Mouse (Mus musculus) liver, embryonic 13.5 days (tissue): Measurements from ENCODE around the gene Tpm4. TPM values are rescaled to one million over a fixed set of nuclear protein-coding genes. Genes with fewer than 3 reads are reported as not detected.
A peak's percentile ranks its signal among the peaks of the same experiment; 100 is the strongest.
"Not testable (repeated sequence)": the region's sequence is repeated elsewhere in the genome, so short reads cannot be mapped to it uniquely, and the experiment has no call there.

ENCODE experiments used
- ATAC-seq: fragments of 200-750 bp; cut with Nextera tagmentation; 2 replicates; pipeline ENCODE4 v1.8.0; 2017; ENCODE audit warnings: low read depth, mild to moderate bottlenecking, moderate number of reproducible peaks, moderate library complexity
- DNase-seq: peaks from one replicate; pipeline ENCODE4 v3.0.0; 2022
- H3K27ac ChIP-seq: fragments of 300-500 bp; sonication (generic); 2 replicates; pipeline ENCODE4 v1.5.1; 2015; ENCODE audit warnings: moderate library complexity, mild to moderate bottlenecking, inconsistent platforms
- H3K27me3 ChIP-seq: fragments of 300-500 bp; sonication (generic); 2 replicates; pipeline ENCODE4 v1.6.1; 2015; ENCODE audit warnings: mild to moderate bottlenecking, inconsistent platforms
- H3K36me3 ChIP-seq: fragments of 300-500 bp; sonication (generic); 2 replicates; pipeline ENCODE4 v1.6.1; 2015; ENCODE audit warnings: mild to moderate bottlenecking, inconsistent platforms
- H3K4me1 ChIP-seq: fragments of 300-500 bp; sonication (generic); replicated peaks from 2 replicates; pipeline ENCODE4 v1.6.1; 2015; ENCODE audit warnings: inconsistent platforms
- H3K4me2 ChIP-seq: fragments of 300-500 bp; sonication (generic); 2 replicates; pipeline ENCODE4 v1.6.1; 2015; ENCODE audit warnings: inconsistent platforms, mild to moderate bottlenecking, moderate library complexity
- H3K4me3 ChIP-seq: fragments of 300-500 bp; sonication (generic); replicated peaks from 2 replicates; pipeline ENCODE4 v1.5.1; 2015; ENCODE audit warnings: mild to moderate bottlenecking, inconsistent platforms
- H3K9ac ChIP-seq: fragments of 300-500 bp; sonication (generic); 2 replicates; pipeline ENCODE4 v1.6.1; 2015; ENCODE audit warnings: mild to moderate bottlenecking, inconsistent platforms
- H3K9me3 ChIP-seq: fragments of 300-500 bp; sonication (generic); replicated peaks from 2 replicates; pipeline ENCODE4 v1.6.1; 2016; ENCODE audit warnings: inconsistent platforms
- WGBS: fragments of 180-500 bp; shearing (Covaris S2); methylation state at CpG from one replicate; pipeline ENCODE4 v1.1.7; 2015; ENCODE audit not compliant: insufficient replicate concordance; 5-methylcytosine and 5-hydroxymethylcytosine counted together
- polyA plus RNA-seq: library from polyadenylated mRNA; unstranded; fragments of >200 nt; fragmentation: Nextera tagmentation; extraction: Ambion mirVana; gene quantifications from 2 replicates; pipeline ENCODE4 v1.2.1, GENCODE M21; 2015

Tpm4 gene
- 110 and 131 TPM in 2 replicates for polyA plus RNA-seq

DNA sequence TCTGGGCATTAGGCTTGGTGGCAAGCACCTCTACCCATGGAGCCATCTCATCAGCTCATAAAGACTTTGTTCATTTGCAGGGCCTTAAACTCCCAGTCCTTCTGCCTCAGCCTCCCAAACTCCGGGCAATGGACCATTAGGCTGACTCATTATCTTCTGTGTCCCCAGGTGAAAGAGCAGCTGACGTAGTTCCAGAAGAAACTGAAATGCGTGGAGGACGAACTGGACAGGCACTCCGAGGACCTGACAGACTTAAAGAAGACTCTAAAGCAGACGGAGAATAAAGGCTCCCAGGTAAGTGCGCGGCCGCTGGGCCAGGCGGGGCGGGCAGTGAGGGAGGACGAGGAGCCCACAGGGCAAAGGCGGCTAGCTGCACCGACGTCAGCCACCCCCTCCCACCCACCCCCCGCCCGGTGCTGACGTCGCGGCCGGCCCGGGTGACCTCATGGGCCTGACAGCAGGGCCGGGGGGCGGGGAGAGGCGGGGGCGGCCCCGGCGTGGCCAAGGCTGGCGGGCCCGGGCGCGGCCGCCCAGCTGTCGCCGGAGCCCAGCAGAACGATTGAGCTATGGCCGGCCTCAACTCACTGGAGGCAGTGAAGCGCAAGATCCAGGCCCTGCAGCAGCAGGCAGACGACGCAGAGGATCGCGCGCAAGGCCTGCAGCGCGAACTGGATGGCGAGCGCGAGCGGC lies at the start of gene Tpm4:
Gene Tpm4, plus strand, starts transcription at position 220 of the 690 bp plus-strand sequence.
- ATAC-seq (peak; percentile 65), DNase-seq (peak; percentile 10)
- Histone ChIP-seq H3K4me3 (peak within 1 kb of the TSS; percentile 66), H3K4me1 (peaks cover 51% of the 10 kb centered on the region), H3K4me2 (peak within 1 kb of the TSS; percentile 79), H3K9me3 (no peaks in the 10 kb centered on the region), H3K36me3 (peaks cover 13% of the 10 kb centered on the region), H3K27ac (peak within 1 kb of the TSS; percentile 80), H3K9ac (peak within 1 kb of the TSS; percentile 77), H3K27me3 (peaks cover 46% of the 10 kb centered on the region)
- WGBS: 3% methylated on average over 48 of the region's 49 CpGs

DNA sequence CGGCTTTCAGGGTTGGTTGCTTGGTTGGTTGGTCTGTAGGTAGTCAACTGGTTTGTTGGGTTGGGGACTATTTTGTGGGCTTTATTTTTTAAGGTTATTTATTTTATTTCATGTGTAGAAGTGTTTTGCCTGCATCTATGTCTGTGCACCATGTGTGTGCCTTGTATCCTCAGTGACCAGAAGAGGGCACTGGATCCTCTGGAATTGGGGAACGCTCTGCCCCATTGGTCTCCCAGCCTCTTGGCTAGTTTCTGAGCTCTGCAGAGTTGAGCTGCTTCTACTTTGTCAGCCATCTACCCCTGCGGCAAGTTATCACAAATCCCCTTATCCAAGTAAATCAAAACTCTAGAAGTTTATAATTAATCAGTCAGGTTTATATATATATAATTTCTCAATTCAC lies 47.2 kb upstream of the Tpm4 start:
- not testable (repeated sequence) for H3K4me1 ChIP-seq, DNase-seq, H3K9ac ChIP-seq, H3K9me3 ChIP-seq, H3K4me2 ChIP-seq, H3K36me3 ChIP-seq, H3K4me3 ChIP-seq, H3K27me3 ChIP-seq, H3K27ac ChIP-seq, ATAC-seq
- 76% methylated on average over 3 of the region's 3 CpGs for WGBS

GRCm38 (mm10) chr8:72096721-72097120 lies 38.1 kb upstream of the Tpm4 start:
- not testable (repeated sequence) for H3K4me1 ChIP-seq, H3K27ac ChIP-seq, ATAC-seq, H3K9ac ChIP-seq, H3K27me3 ChIP-seq, H3K4me3 ChIP-seq, DNase-seq, H3K36me3 ChIP-seq, H3K4me2 ChIP-seq, H3K9me3 ChIP-seq

GRCm38 (mm10) chr8:72099377-72100103 lies 35.2 kb upstream of the Tpm4 start:
- H3K4me1 ChIP-seq, H3K4me2 ChIP-seq, DNase-seq, H3K9ac ChIP-seq, H3K36me3 ChIP-seq, H3K9me3 ChIP-seq, ATAC-seq, H3K4me3 ChIP-seq, H3K27ac ChIP-seq, H3K27me3 ChIP-seq: not testable (repeated sequence)
- 39% methylated on average over 6 of the region's 7 CpGs for WGBS

- WGBS: 23% methylated on average over 4 of the region's 4 CpGs
- H3K9ac ChIP-seq: no peak overlapping the region
Measured at GRCm38 (mm10) chr8:72105165-72105564, 29.6 kb upstream of the Tpm4 start.

DNA sequence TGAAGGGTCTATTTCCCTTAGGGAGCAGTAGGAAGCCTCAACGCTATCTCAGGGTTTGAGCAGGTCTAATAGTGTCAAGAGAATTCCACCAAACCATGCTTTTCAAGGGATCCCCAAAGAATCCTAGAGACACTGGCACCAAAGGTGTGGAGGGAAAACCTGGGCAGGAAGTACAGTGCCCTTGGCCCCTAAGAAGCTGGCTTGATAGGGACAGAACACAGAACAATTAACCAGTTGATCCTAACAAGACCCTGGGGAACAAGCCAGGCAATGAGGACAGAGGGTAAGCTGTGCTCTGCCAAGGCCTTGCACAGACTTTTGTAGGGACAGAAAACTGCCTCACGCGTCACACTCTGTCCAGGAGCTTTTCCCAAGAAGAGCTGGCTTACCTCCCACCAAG lies 28.0 kb upstream of the Tpm4 start, which contains the start of gene Olfr374:
Gene Olfr374, plus strand, starts transcription at position 301 of the 400 bp plus-strand sequence.
- no peaks in the 10 kb centered on the region for H3K27me3 ChIP-seq
- ATAC-seq (no peak), DNase-seq (no peak)
- 76% methylated on average over 3 of the region's 3 CpGs for whole genome bisulfite sequencing
- no peaks in the 10 kb centered on the region for H3K9me3 ChIP-seq
- no peak within 1 kb of the TSS for H3K4me2 ChIP-seq
- no peaks in the 10 kb centered on the region for H3K36me3 ChIP-seq
- no peak within 1 kb of the TSS for H3K27ac ChIP-seq
- H3K4me1 ChIP-seq: no peaks in the 10 kb centered on the region
- no peak within 1 kb of the TSS for H3K9ac ChIP-seq
- H3K4me3 ChIP-seq: no peak within 1 kb of the TSS

More at GRCm38 (mm10) chr8:72105165-72105564, 29.6 kb upstream of the Tpm4 start:
- no peaks in the 10 kb centered on the region for H3K36me3 ChIP-seq
- H3K4me1 ChIP-seq: no peaks in the 10 kb centered on the region
- H3K9me3 ChIP-seq: no peaks in the 10 kb centered on the region
- no peaks in the 10 kb centered on the region for H3K27me3 ChIP-seq
- ATAC-seq: no peak
- H3K4me2 ChIP-seq: no peak overlapping the region
- no peak for DNase-seq
- no peak overlapping the region for H3K27ac ChIP-seq
- H3K4me3 ChIP-seq: no peak overlapping the region

GRCm38 (mm10) chr8:72110876-72111275 lies 23.9 kb upstream of the Tpm4 start:
- Histone ChIP-seq H3K4me1 (no peaks in the 10 kb centered on the region), H3K4me2 (no peak overlapping the region), H3K36me3 (no peaks in the 10 kb centered on the region), H3K9ac (no peak overlapping the region), H3K9me3 (no peaks in the 10 kb centered on the region), H3K27ac (no peak overlapping the region), H3K4me3 (no peak overlapping the region), H3K27me3 (no peaks in the 10 kb centered on the region)
- no peak for DNase-seq
- no peak for ATAC-seq
- 54% methylated on average over 6 of the region's 6 CpGs for WGBS

DNA sequence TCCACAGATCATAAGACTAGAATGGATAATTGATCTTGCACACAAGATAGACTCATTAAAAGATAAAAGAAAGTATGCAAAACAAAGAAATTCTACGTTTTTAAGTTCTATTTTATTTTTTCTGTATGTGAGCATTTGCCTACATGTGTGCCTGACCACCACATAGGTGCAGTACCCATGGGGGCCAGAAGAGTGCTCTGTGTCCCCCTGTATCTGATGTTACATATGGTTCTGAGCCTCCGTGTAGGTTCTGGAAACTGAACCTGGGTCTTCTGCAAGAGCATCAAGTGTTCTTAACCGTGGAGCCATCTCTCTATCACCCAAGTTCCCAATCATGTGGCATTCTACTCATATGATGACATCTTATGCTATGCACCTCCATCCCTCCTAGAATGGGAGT lies 22.3 kb upstream of the Tpm4 start:
- Histone ChIP-seq H3K4me2 (no peak overlapping the region), H3K9me3 (no peaks in the 10 kb centered on the region), H3K27ac (no peak overlapping the region), H3K4me3 (no peak overlapping the region), H3K9ac (no peak overlapping the region), H3K36me3 (no peaks in the 10 kb centered on the region), H3K27me3 (no peaks in the 10 kb centered on the region), H3K4me1 (no peaks in the 10 kb centered on the region)
- 47% methylated on average over 3 of the region's 3 CpGs for WGBS
- ATAC-seq (no peak), DNase-seq (no peak)

- ATAC-seq: no peak
- H3K9me3 ChIP-seq: no peaks in the 10 kb centered on the region
- DNase-seq: no peak
- H3K27me3 ChIP-seq: no peaks in the 10 kb centered on the region
- no peak overlapping the region for H3K4me2 ChIP-seq
- no peak overlapping the region for H3K9ac ChIP-seq
- H3K27ac ChIP-seq: no peak overlapping the region
- WGBS: 70% methylated on average over 2 of the region's 2 CpGs
- no peak overlapping the region for H3K4me3 ChIP-seq
- H3K36me3 ChIP-seq: no peaks in the 10 kb centered on the region
- H3K4me1 ChIP-seq: no peaks in the 10 kb centered on the region
Measured at GRCm38 (mm10) chr8:72115202-72115601, 19.6 kb upstream of the Tpm4 start.

DNA sequence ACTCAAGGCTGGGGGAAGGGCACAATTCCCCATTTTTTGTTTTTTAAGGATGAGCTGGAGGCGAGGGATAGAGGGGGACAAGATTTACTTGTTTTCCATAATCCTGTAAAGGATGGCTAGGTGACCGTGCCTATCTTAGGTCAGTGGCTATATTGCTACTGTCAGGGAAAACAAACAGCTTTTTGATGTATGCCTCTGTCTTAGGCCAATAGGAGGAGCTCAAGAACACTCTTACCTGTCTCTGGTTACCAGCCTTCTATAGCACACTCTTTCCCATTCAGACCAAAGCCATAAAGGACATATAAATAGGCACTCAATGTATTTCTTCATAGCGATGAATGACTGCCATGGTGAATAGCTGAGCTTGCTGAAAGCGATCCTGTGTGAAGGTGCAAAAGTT lies 16.2 kb upstream of the Tpm4 start:
- Histone ChIP-seq H3K27ac (no peak overlapping the region), H3K4me1 (no peaks in the 10 kb centered on the region), H3K36me3 (no peaks in the 10 kb centered on the region), H3K9ac (no peak overlapping the region), H3K27me3 (no peaks in the 10 kb centered on the region), H3K4me3 (no peak overlapping the region), H3K9me3 (no peaks in the 10 kb centered on the region), H3K4me2 (no peak overlapping the region)
- no peak for DNase-seq
- ATAC-seq: no peak
- WGBS: 37% methylated on average over 4 of the region's 4 CpGs

DNA sequence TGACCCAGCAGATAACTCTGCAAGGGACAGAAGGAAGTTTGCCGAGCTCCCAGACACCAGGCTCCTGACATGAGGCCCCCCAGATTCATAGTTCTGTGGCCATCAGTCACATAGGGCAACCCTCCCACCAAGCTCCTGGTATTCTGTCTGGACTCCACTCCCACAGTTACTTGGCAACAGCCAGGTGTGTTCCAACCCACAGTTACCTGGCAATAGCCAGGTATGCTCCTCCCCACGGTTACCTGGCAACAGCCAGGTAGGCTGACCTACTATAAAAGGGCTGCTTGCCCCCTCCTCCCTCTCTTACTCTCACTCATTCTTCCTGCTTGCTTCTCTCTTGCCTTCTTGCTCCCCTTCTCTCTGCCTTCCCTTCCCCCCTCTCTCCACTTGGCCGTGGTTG lies 13.3 kb upstream of the Tpm4 start:
- H3K4me3 ChIP-seq, H3K4me1 ChIP-seq, H3K27ac ChIP-seq, DNase-seq, H3K27me3 ChIP-seq, H3K4me2 ChIP-seq, ATAC-seq, H3K36me3 ChIP-seq, H3K9me3 ChIP-seq, H3K9ac ChIP-seq: not testable (repeated sequence)
- WGBS: 43% methylated on average over 3 of the region's 3 CpGs

DNA sequence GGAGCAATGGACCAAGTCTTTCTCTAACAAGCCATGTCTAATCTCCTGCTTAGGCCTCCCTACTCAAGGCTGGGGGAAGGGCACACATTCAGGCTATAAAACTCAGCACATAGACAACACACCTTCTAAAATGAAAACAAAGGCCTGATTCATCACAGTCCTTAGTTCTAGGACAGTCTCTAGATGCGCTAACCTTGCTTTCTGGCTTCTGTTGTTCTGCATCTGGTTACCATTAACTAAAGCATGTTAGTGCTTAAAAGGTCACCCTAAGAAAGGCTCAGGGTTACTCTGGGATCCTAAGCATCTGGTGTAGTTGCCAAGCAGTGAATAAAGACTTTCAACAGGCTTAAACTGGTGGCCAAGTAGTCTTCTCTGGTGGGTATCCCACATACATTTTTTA lies 12.8 kb upstream of the Tpm4 start:
- Histone ChIP-seq H3K9me3 (no peaks in the 10 kb centered on the region), H3K27me3 (no peaks in the 10 kb centered on the region), H3K4me2 (no peak overlapping the region), H3K4me1 (no peaks in the 10 kb centered on the region), H3K9ac (no peak overlapping the region), H3K27ac (no peak overlapping the region), H3K36me3 (no peaks in the 10 kb centered on the region), H3K4me3 (no peak overlapping the region)
- 68% methylated on average over 1 of the region's 1 CpGs for WGBS
- DNase-seq: no peak
- no peak for ATAC-seq
